Mouse (Mus musculus): ENCODE results near the gene Ppp4r2.

- no peak for TF ChIP-seq EP300 (IDR thresholded peaks at IDR 0.05; ENCODE audit: low read depth)
- TF ChIP-seq CTCF (IDR thresholded peaks at IDR 0.05; ENCODE audit: low read depth): no peak
Measured at GRCm38 (mm10) chr6:100787726-100788125, 45.7 kb upstream of the Ppp4r2 start.

Measured in liver, embryonic 14.5 days (tissue).